Mouse (Mus musculus) thymus, adult 2 months (tissue): ENCODE results near the gene Hoxa10. TPM values are rescaled to one million over a fixed set of nuclear protein-coding genes. Genes with fewer than 3 reads are reported as not detected.

Source experiments
- DNase-seq: peaks from one replicate; pipeline ENCODE4 v3.0.0; 2021
- H3K27ac ChIP-seq: fragments of 200-500 bp; 2 replicates; pipeline ENCODE4 v1.5.1; 2012; ENCODE audit warnings: low read length, control low read depth; ENCODE audit not compliant: control insufficient read depth, insufficient read depth
- H3K27me3 ChIP-seq: fragments of 200-500 bp; 2 replicates; pipeline ENCODE4 v1.6.1; 2012; ENCODE audit warnings: mild to moderate bottlenecking, low read length, moderate library complexity, mixed read lengths; ENCODE audit not compliant: control insufficient read depth, insufficient read depth
- H3K36me3 ChIP-seq: fragments of 200-500 bp; 2 replicates; pipeline ENCODE4 v1.6.1; 2012; ENCODE audit warnings: mild to moderate bottlenecking, low read length, moderate library complexity; ENCODE audit not compliant: control insufficient read depth, insufficient read depth
- H3K4me1 ChIP-seq: fragments of 200-500 bp; replicated peaks from 2 replicates; pipeline ENCODE4 v1.6.1; 2012; ENCODE audit warnings: low read length; ENCODE audit not compliant: control insufficient read depth, insufficient read depth
- H3K4me3 ChIP-seq: fragments of 200-500 bp; 2 replicates; pipeline ENCODE4 v1.5.1; 2012; ENCODE audit warnings: mild to moderate bottlenecking, low read length, control low read depth, moderate library complexity; ENCODE audit not compliant: control insufficient read depth, insufficient read depth
- CTCF ChIP-seq: fragments of 200-500 bp; IDR thresholded peaks from 2 replicates; pipeline ENCODE4 v1.5.1; 2012; ENCODE audit warnings: mild to moderate bottlenecking, control low read depth, low read length, moderate library complexity, borderline replicate concordance; ENCODE audit not compliant: control insufficient read depth, poor library complexity, insufficient read depth; ENCODE audit errors: extremely low read depth
- POLR2A ChIP-seq: fragments of 200-500 bp; IDR thresholded peaks from 2 replicates; pipeline ENCODE4 v1.6.1; 2012; ENCODE audit warnings: mild to moderate bottlenecking, low read length, control low read depth, moderate library complexity; ENCODE audit not compliant: control insufficient read depth, poor library complexity, insufficient read depth; ENCODE audit errors: extremely low read depth
- WGBS: fragments of 180-500 bp; shearing (Covaris S2); methylation state at CpG from one replicate; pipeline ENCODE4 v1.1.7; 2018; 5-methylcytosine and 5-hydroxymethylcytosine counted together
- polyA plus RNA-seq: library from polyadenylated mRNA; depleted of rRNA; stranded (reverse); fragments of >200 nt; gene quantifications from 2 replicates; pipeline ENCODE4 v1.2.3, GENCODE M21; 2012

The Hoxa10 gene
- polyA plus RNA-seq, 1 experiment = not detected

DNA sequence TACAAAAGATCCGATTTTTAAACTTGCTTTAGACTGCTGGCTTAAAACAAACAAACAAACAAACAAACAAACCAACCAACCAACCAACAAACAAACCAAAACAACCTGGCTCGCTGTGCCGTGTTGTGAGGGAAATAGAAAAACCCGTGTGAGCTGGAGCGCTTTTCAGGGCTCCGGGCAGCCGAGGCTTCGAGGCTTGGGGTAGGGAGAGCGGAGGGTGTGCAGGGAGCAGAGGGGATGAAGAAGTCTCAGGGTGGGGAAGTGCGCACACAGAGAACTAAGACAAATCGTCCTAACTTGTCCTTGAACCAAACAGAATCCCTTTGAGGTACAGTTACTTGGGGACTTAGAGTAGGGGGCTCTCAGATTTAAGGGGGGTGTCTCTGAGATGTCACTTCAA, 33.9 kb upstream of the Hoxa10 start:
- TF ChIP-seq POLR2A = no peak
- no peak for TF ChIP-seq CTCF
- 20% methylated on average over 11 of the region's 11 CpGs for WGBS
- peaks cover 43% of the 10 kb centered on the region for H3K27me3 ChIP-seq
- H3K4me3 ChIP-seq = no peak overlapping the region
- no peaks in the 10 kb centered on the region for H3K36me3 ChIP-seq
- no peak for DNase-seq
- H3K27ac ChIP-seq = no peak overlapping the region
- H3K4me1 ChIP-seq = no peaks in the 10 kb centered on the region

DNA sequence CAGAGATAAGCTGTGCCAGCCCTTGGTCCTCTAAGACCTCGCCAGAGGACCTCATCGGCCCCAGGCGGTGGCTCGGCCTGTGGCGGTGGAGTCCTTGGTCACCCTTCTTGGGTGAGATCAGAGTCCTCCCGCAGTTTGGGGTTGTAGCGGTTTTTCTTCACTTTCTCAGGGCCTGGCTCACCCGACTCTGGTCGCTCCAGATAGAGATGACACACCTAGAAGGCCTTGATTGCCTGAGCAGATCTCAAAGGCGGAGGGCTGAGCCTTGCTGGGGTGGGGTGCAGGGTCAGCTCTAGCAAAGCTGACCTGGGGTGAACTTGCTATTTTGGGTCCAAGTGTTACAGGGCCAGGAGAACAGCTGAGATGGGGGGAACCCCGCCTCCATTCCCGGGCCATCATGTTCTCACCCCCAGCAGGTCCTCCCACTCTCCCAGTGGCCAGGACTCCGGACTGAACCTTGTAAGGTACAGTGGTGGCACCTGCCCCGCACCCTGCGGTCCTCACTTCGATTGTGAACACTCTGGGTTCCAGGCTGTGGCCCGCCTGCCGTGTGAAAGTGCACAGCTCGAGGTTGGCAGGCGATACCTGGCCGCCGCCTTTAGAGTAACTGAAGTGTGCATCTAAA, 33.1 kb upstream of the Hoxa10 start:
- TF ChIP-seq CTCF = no peak
- TF ChIP-seq POLR2A = no peak
- Histone ChIP-seq H3K27me3 (peaks cover 45% of the 10 kb centered on the region), H3K4me1 (no peaks in the 10 kb centered on the region), H3K36me3 (no peaks in the 10 kb centered on the region), H3K4me3 (no peak overlapping the region), H3K27ac (no peak overlapping the region)
- DNase-seq = no peak
- whole genome bisulfite sequencing = 23% methylated on average over 22 of the region's 22 CpGs

DNA sequence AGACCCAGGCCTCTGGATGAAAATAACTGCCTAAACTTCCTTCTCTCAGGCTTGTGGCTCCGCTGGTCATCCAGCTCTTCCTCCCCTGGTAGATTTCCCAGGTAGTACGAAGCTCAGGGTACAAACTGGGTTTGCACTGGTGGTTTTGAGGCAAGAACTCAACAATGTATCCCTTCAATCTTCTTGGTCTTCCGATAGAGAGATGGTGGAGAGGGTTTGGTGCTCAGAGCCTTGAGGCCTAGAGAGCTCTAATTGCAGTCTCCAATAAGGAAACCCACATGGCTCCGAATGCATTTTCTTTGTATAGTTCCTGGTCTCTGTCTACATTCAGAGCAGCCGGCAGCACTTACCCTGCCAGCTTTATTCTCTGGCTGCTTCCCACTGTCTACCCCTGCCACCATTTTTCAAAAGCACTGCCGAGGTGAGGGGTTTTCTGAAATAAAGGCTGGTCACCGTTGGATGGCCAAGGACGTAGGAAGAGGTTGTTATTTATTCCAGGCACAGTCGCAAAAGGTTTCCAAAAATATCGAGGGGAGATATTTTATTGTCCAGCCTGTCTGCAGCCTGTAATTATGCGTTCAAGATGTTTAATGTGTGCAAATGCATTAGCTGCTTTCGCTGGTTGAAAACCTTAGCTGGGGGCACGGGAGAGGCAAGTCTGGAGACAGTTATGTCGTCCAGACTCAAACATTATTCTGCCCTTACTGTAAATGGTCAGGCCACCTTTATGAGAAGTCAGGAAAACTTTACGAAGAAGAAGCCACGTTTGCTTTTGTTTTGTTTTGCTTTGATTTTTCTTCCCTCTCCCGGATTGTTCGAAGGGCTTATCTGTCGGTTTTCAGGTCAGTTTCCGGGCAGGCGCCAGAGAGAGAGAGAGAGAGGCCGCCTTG, 32.4 kb upstream of the Hoxa10 start:
- TF ChIP-seq POLR2A (no peak), CTCF (no peak)
- WGBS = 40% methylated on average over 22 of the region's 22 CpGs
- Histone ChIP-seq H3K4me1 (no peaks in the 10 kb centered on the region), H3K27me3 (peaks cover 48% of the 10 kb centered on the region), H3K4me3 (no peak overlapping the region), H3K36me3 (no peaks in the 10 kb centered on the region), H3K27ac (no peak overlapping the region)
- no peak for DNase-seq

DNA sequence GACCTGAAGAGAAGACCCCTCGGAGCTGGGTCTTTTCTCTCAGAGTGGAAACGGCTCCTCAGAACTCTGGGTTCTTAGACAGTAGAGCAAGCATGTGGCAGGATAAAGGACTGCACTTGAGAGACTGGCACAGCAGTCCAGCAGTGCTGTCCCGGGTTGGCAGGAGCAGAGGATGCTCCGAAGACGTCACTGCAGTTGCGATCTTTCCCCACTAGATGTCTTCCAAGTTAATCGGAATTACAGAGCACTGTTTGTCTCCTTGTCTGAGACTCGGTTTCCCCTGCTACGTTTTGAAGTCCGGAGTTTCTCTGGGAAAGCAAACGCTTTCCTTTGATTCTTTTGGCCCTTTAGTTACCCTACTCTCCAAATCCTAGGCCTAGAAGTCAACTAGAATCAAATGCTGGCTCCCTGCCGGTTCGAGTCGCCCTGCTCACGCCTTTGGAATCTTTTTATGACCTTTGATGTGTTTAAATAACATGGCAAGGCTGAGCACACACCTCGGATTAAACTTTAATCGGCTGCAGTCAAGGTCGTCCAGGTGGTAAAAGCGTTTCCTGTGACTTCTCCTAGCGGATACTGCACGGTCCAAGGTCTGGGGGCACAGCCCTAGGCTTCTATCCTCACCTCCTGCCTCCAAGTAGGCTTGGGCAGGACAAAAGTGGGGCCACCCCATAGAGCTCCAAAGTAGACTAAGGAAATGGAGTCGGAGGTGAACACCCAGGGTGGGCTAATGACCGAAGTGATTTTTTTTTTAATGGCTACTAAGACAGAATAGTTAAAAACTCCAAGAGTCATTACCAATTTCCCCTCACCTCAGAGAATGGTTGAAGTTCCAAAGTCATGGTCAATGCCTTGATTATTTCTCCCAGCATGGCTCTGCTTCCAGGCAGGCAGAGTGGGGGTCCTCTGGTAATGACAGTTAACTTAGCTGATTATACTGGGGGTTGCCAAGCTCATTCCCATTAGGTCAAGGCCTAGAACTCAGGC, 30.1 kb upstream of the Hoxa10 start:
- Histone ChIP-seq H3K4me3 (no peak overlapping the region), H3K4me1 (no peaks in the 10 kb centered on the region), H3K27me3 (peaks cover 45% of the 10 kb centered on the region), H3K36me3 (no peaks in the 10 kb centered on the region), H3K27ac (no peak overlapping the region)
- 29% methylated on average over 23 of the region's 23 CpGs for WGBS
- DNase-seq = peak; percentile 67
- TF ChIP-seq POLR2A = no peak
- peak; percentile 36; the same call in 1 of the 2 replicates for TF ChIP-seq CTCF

DNA sequence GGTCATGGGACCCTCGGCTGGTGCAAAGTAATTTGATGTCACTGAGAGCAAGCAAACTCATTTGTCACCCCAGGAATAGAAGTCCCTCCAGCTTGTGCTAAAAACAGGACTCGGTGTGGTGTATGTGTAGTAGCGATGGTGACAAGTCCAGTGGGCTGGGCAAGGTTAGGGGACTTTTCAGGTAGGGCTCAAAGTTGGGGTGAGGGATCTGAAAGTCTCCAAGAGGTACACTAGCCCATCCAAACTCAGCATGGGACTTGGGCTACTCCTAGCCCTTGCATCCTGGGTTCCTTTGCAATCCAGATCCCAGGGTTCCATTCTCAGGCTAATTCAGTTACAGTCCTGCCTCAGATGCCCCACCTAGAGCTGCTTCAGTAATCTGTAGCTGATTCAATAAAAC, 28.1 kb upstream of the Hoxa10 start:
- Histone ChIP-seq H3K4me1 (no peaks in the 10 kb centered on the region), H3K27me3 (peaks cover 41% of the 10 kb centered on the region), H3K36me3 (no peaks in the 10 kb centered on the region), H3K27ac (no peak overlapping the region), H3K4me3 (no peak overlapping the region)
- WGBS = 26% methylated on average over 3 of the region's 3 CpGs
- TF ChIP-seq CTCF (no peak), POLR2A (no peak)
- no peak for DNase-seq

DNA sequence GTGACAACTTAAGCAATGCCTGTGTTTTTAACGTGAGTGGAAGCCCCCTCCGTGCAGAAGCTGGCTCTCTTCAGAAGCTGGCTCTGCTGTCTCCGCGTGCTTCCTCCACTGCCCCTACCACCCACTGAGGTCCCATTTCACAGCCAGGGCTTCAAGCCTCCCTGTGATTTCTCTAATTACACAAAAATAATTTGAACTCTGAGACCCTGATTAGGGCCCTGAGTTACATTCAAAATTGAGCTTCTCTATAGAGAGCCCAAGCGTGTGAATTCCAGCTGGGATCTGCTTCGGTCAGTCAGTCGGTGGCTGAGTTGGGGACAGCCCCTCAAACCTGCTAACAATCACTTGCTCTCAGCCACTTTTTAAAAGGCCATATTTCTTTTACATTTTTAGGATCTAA, 27.7 kb upstream of the Hoxa10 start:
- DNase-seq = no peak
- TF ChIP-seq CTCF (no peak), POLR2A (no peak)
- H3K27ac ChIP-seq = no peak overlapping the region
- H3K4me3 ChIP-seq = no peak overlapping the region
- 29% methylated on average over 7 of the region's 7 CpGs for WGBS
- no peaks in the 10 kb centered on the region for H3K36me3 ChIP-seq
- H3K27me3 ChIP-seq = peaks cover 36% of the 10 kb centered on the region
- no peaks in the 10 kb centered on the region for H3K4me1 ChIP-seq
